Mouse (Mus musculus) liver, embryonic 13.5 days (tissue): ENCODE results near the gene Cc2d1b. TPM values are rescaled to one million over a fixed set of nuclear protein-coding genes. Genes with fewer than 3 reads are reported as not detected.

Experiments
- ATAC-seq: fragments of 200-750 bp; cut with Nextera tagmentation; 2 replicates; pipeline ENCODE4 v1.8.0; 2017; ENCODE audit warnings: low read depth, mild to moderate bottlenecking, moderate number of reproducible peaks, moderate library complexity
- DNase-seq: peaks from one replicate; pipeline ENCODE4 v3.0.0; 2022
- H3K27ac ChIP-seq: fragments of 300-500 bp; sonication (generic); 2 replicates; pipeline ENCODE4 v1.5.1; 2015; ENCODE audit warnings: moderate library complexity, mild to moderate bottlenecking, inconsistent platforms
- H3K27me3 ChIP-seq: fragments of 300-500 bp; sonication (generic); 2 replicates; pipeline ENCODE4 v1.6.1; 2015; ENCODE audit warnings: mild to moderate bottlenecking, inconsistent platforms
- H3K36me3 ChIP-seq: fragments of 300-500 bp; sonication (generic); 2 replicates; pipeline ENCODE4 v1.6.1; 2015; ENCODE audit warnings: mild to moderate bottlenecking, inconsistent platforms
- H3K4me1 ChIP-seq: fragments of 300-500 bp; sonication (generic); replicated peaks from 2 replicates; pipeline ENCODE4 v1.6.1; 2015; ENCODE audit warnings: inconsistent platforms
- H3K4me2 ChIP-seq: fragments of 300-500 bp; sonication (generic); 2 replicates; pipeline ENCODE4 v1.6.1; 2015; ENCODE audit warnings: inconsistent platforms, mild to moderate bottlenecking, moderate library complexity
- H3K4me3 ChIP-seq: fragments of 300-500 bp; sonication (generic); replicated peaks from 2 replicates; pipeline ENCODE4 v1.5.1; 2015; ENCODE audit warnings: mild to moderate bottlenecking, inconsistent platforms
- H3K9ac ChIP-seq: fragments of 300-500 bp; sonication (generic); 2 replicates; pipeline ENCODE4 v1.6.1; 2015; ENCODE audit warnings: mild to moderate bottlenecking, inconsistent platforms
- H3K9me3 ChIP-seq: fragments of 300-500 bp; sonication (generic); replicated peaks from 2 replicates; pipeline ENCODE4 v1.6.1; 2016; ENCODE audit warnings: inconsistent platforms
- WGBS: fragments of 180-500 bp; shearing (Covaris S2); methylation state at CpG from one replicate; pipeline ENCODE4 v1.1.7; 2015; ENCODE audit not compliant: insufficient replicate concordance; 5-methylcytosine and 5-hydroxymethylcytosine counted together
- polyA plus RNA-seq: library from polyadenylated mRNA; unstranded; fragments of >200 nt; fragmentation: Nextera tagmentation; extraction: Ambion mirVana; gene quantifications from 2 replicates; pipeline ENCODE4 v1.2.1, GENCODE M21; 2015

Gene Cc2d1b
- 12.9 and 13.3 TPM in 2 replicates for polyA plus RNA-seq

DNA sequence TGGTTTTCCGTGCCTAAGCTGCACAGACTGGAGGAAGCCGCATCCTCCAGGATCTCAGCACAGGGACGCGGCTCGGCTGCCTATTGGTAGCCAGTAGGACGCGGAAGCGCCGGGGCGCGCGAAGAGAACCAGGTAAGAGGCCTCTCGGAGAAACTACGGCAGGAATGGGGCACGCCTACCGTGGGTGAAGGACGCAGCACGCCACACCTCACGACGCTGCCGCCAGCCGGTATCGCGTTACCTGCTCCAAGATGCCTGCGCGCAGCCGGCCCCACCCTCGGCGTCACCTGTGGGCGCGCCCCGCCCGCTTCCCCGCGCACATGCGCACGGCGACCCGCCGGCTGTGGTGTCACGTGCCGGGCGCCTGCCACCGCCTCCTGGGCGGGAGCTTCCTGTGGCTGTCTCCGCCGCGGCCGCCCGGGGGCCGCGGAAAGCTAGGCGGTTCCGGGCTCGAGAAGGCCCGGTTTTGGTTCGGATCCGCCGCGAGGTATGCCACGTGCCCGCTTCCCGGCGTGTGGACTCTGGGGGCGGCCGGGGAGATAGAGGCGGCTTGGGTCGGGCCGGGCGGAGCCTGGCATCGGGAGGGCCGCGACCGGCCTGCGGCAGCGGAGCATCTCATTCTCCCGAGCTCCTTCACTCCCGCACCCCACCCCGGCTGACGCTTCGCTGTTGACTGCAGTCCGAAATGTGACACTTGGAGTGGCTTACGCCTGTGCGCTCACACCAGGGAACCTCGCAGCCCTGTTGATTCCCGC is at the start of gene Cc2d1b:
Gene Cc2d1b, plus strand, starts transcription at position 354 of the 755 bp plus-strand sequence.
- Histone ChIP-seq H3K9ac (peak within 1 kb of the TSS; percentile 88), H3K9me3 (no peaks in the 10 kb centered on the region), H3K4me1 (peaks cover 23% of the 10 kb centered on the region), H3K27ac (peak within 1 kb of the TSS; percentile 80), H3K27me3 (no peaks in the 10 kb centered on the region), H3K4me3 (peak within 1 kb of the TSS; percentile 80), H3K4me2 (peak within 1 kb of the TSS; percentile 94), H3K36me3 (peaks cover 24% of the 10 kb centered on the region)
- ATAC-seq, result peak; percentile 95
- WGBS, result under 1% methylated on average over 76 of the region's 86 CpGs
- peak; percentile 93 for DNase-seq

DNA sequence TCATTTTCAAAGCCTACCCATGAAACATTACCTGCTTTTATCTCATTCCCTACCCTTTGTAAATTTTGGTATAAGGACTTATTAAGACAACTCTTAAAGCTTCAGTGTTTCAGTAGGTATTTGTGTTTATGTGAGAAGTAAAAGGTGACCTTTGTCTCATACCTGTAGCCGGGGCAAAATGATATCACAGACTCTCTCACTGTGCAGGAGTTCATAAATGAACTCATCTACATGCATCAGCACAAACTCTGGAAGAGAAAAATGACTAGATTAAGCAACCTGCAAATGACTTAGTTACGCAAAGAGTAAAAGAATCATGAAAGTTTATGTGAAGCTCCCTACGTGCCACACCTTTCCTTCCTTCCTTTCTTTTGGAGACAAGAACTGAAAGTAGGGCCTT is 47.1 kb upstream of the Cc2d1b start:
- no peak for ATAC-seq
- Histone ChIP-seq H3K9ac (no peak overlapping the region), H3K4me1 (peaks cover 6% of the 10 kb centered on the region), H3K4me2 (no peak overlapping the region), H3K36me3 (peaks cover 62% of the 10 kb centered on the region), H3K27me3 (no peaks in the 10 kb centered on the region), H3K9me3 (no peaks in the 10 kb centered on the region), H3K27ac (no peak overlapping the region), H3K4me3 (no peak overlapping the region)
- DNase-seq, result no peak
- WGBS, result 89% methylated on average over 3 of the region's 3 CpGs

GRCm38 (mm10) chr4:108578840-108579742 is 40.6 kb upstream of the Cc2d1b start, which contains the start of the genes Prpf38a and Orc1:
Gene Prpf38a, minus strand, starts transcription at chr4:108579336.
Gene Orc1, plus strand, starts transcription at chr4:108579423.
- peak within 1 kb of the TSS; percentile 94 for H3K9ac ChIP-seq
- DNase-seq (peak; percentile 97), ATAC-seq (peak; percentile 97)
- peaks cover 31% of the 10 kb centered on the region for H3K36me3 ChIP-seq
- H3K4me2 ChIP-seq, result peak within 1 kb of the TSS; percentile 80
- H3K4me3 ChIP-seq, result peak within 1 kb of the TSS; percentile 92
- no peaks in the 10 kb centered on the region for H3K9me3 ChIP-seq
- under 1% methylated on average over 64 of the region's 64 CpGs for WGBS
- H3K4me1 ChIP-seq, result peaks cover 49% of the 10 kb centered on the region
- peak within 1 kb of the TSS; percentile 89 for H3K27ac ChIP-seq
- H3K27me3 ChIP-seq, result no peaks in the 10 kb centered on the region

DNA sequence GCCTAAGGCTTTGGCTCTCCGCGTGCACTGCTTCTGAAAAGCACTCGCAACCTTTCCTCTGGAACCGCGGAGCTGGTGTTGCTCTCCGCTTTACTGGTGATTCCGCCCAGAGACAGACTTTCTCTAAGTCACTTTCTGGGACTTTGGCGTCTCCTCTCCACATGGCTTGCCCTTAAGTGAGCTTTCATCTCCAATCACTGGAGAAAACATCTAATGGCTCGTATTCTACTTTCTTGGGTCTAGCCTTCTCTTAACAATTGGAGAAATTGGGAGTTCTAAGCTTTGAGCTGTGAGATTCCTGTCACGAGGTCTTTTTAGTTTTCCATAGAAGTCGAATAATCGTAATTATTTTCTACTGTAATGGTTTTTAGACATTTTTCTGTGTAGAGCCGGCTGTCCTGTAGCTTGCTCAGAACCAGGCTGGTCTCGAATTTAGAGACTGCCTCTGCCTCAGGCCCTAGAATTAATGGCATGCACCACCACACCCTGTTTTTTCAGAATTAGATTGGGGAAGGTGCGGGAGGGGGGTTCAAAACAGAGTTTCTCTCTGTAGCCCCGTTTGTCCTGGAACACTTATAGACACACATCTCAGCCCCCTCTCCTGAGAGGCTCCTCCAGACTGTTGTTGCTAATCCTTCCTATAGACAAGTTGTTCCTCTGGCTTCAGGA is 39.9 kb upstream of the Cc2d1b start:
- WGBS, result under 1% methylated on average over 16 of the region's 16 CpGs
- no peak for DNase-seq

DNA sequence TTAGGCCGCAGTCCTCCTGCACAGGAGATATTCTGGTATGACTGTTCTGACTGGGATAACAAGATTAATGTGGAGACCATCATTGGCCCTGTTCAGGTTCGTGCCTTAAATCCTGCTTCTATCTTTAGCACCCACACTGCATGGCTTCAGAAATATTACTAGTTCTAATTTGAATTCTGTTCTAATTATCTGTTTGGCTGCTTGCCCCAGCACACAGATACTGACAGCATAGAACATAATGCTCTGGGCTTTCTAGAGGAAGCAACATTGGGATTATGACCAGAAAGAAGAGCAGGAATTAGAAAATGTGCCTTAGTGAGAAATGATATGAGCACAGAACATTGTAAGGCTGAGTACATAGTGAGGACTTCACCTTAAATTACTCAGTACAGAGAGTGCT is 26.4 kb upstream of the Cc2d1b start:
- Histone ChIP-seq H3K27me3 (no peaks in the 10 kb centered on the region), H3K4me3 (no peak overlapping the region), H3K36me3 (peaks cover 80% of the 10 kb centered on the region), H3K4me2 (no peak overlapping the region), H3K9ac (no peak overlapping the region), H3K9me3 (no peaks in the 10 kb centered on the region), H3K27ac (no peak overlapping the region), H3K4me1 (peaks cover 20% of the 10 kb centered on the region)
- DNase-seq (no peak), ATAC-seq (no peak)
- WGBS, result 84% methylated on average over 2 of the region's 2 CpGs

More for the DNA sequence above, 39.9 kb upstream of the Cc2d1b start:
- Histone ChIP-seq H3K36me3 (peaks cover 31% of the 10 kb centered on the region), H3K4me3 (peak overlapping the region; percentile 92), H3K9ac (peak overlapping the region; percentile 94), H3K27me3 (no peaks in the 10 kb centered on the region), H3K9me3 (no peaks in the 10 kb centered on the region), H3K4me2 (peak overlapping the region; percentile 80), H3K4me1 (peaks cover 53% of the 10 kb centered on the region), H3K27ac (peak overlapping the region; percentile 89)
- no peak for ATAC-seq

DNA sequence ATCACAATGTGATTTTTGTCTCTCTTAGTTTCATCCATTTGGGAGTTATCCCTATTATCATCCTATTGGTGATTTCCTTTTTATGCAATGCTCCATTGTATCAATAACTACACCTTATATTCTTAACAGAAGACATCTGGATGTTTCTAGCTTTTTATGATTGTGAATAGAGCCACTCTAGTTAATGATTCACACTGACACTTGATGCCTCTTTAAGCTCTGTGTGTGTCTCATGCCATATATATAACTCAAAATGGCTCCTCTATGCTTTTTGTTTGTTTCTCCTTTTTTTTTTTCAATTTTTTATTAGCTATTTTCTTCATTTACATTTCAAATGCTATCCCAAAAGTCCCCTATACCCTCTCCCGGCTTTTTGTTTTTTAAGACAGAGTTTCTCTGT is 24.0 kb upstream of the Cc2d1b start:
- Histone ChIP-seq H3K27ac (no peak overlapping the region), H3K4me2 (no peak overlapping the region), H3K27me3 (no peaks in the 10 kb centered on the region), H3K9me3 (no peaks in the 10 kb centered on the region), H3K9ac (no peak overlapping the region), H3K36me3 (peaks cover 90% of the 10 kb centered on the region), H3K4me3 (no peak overlapping the region), H3K4me1 (peaks cover 5% of the 10 kb centered on the region; the same call in 1 of the 2 replicates)
- DNase-seq (no peak), ATAC-seq (no peak)
- 88% methylated on average over 1 of the region's 1 CpGs for WGBS

- Histone ChIP-seq H3K9ac (no peak overlapping the region), H3K4me2 (no peak overlapping the region), H3K27ac (no peak overlapping the region), H3K4me3 (no peak overlapping the region), H3K9me3 (no peaks in the 10 kb centered on the region), H3K36me3 (peaks cover 87% of the 10 kb centered on the region), H3K4me1 (no peaks in the 10 kb centered on the region), H3K27me3 (no peaks in the 10 kb centered on the region)
- 80% methylated on average over 4 of the region's 4 CpGs for WGBS
- ATAC-seq (no peak), DNase-seq (no peak)
Measured at GRCm38 (mm10) chr4:108598306-108598705, 21.4 kb upstream of the Cc2d1b start.

- ATAC-seq (no peak), DNase-seq (no peak)
- Histone ChIP-seq H3K27ac (no peak overlapping the region), H3K4me1 (no peaks in the 10 kb centered on the region), H3K4me3 (no peak overlapping the region), H3K9me3 (no peaks in the 10 kb centered on the region), H3K4me2 (no peak overlapping the region), H3K9ac (no peak overlapping the region), H3K27me3 (no peaks in the 10 kb centered on the region), H3K36me3 (peaks cover 88% of the 10 kb centered on the region)
- WGBS, result 90% methylated on average over 7 of the region's 7 CpGs
Measured at GRCm38 (mm10) chr4:108601870-108602269, 17.9 kb upstream of the Cc2d1b start.

GRCm38 (mm10) chr4:108608651-108609050 is 11.1 kb upstream of the Cc2d1b start:
- Histone ChIP-seq H3K4me2 (no peak overlapping the region), H3K36me3 (peaks cover 86% of the 10 kb centered on the region), H3K4me3 (no peak overlapping the region), H3K9ac (no peak overlapping the region), H3K27ac (no peak overlapping the region), H3K9me3 (no peaks in the 10 kb centered on the region), H3K4me1 (no peaks in the 10 kb centered on the region), H3K27me3 (no peaks in the 10 kb centered on the region)
- WGBS, result 94% methylated on average over 3 of the region's 3 CpGs
- ATAC-seq (no peak), DNase-seq (no peak)

DNA sequence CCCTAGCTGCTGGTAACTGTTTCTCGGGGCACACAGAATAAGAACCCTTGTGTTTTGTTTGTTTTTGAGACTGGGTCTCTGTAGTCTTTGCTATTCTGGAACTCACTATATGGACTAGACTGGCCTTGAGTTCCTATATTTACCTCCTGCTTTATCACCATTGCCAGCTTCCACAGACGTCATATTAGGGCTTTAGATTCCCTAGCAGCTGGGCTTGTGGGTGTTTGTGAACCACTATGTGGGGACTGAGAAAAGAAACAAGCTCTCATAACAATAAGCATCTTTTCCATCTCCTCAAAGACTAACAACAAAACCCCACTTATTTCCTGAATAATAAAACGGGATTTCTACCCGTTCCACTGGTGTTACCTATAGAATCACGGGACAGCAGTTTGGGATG is 8.8 kb upstream of the Cc2d1b start:
- no peak for ATAC-seq
- Histone ChIP-seq H3K4me2 (no peak overlapping the region), H3K4me3 (no peak overlapping the region), H3K27me3 (no peaks in the 10 kb centered on the region), H3K9ac (no peak overlapping the region), H3K27ac (no peak overlapping the region), H3K4me1 (no peaks in the 10 kb centered on the region), H3K9me3 (no peaks in the 10 kb centered on the region), H3K36me3 (peaks cover 81% of the 10 kb centered on the region)
- no peak for DNase-seq
- WGBS, result 86% methylated on average over 5 of the region's 5 CpGs

GRCm38 (mm10) chr4:108618586-108618985 is 1.2 kb upstream of the Cc2d1b start:
- peak overlapping the region; percentile 80; the same call in 1 of the 2 replicates for H3K4me3 ChIP-seq

More at GRCm38 (mm10) chr4:108618586-108618985, 1.2 kb upstream of the Cc2d1b start:
- ATAC-seq (no peak), DNase-seq (no peak)
- peaks cover 23% of the 10 kb centered on the region for H3K4me1 ChIP-seq
- H3K9ac ChIP-seq, result peak overlapping the region; percentile 88; the same call in 1 of the 2 replicates
- no peaks in the 10 kb centered on the region for H3K9me3 ChIP-seq
- H3K4me2 ChIP-seq, result peak overlapping the region; percentile 94; the same call in 1 of the 2 replicates
- no peaks in the 10 kb centered on the region for H3K27me3 ChIP-seq
- peaks cover 26% of the 10 kb centered on the region for H3K36me3 ChIP-seq
- no peak overlapping the region for H3K27ac ChIP-seq
- 66% methylated on average over 4 of the region's 4 CpGs for WGBS
